Mouse (Mus musculus) activated CD4-positive, CD25-positive, alpha-beta regulatory T cell, adult 4 months (primary cell): Measurements from ENCODE around the gene Nfib. TPM values are rescaled to one million over a fixed set of nuclear protein-coding genes. Genes with fewer than 3 reads are reported as not detected.

ENCODE experiments used
- ATAC-seq: one replicate; pipeline ENCODE4 v1.8.0; 2017
- polyA plus RNA-seq, 2 experiments: library from polyadenylated mRNA; unstranded; fragments of 100-300 nt; shearing (Covaris generic); gene quantifications; one replicate each; pipeline ENCODE4 v1.2.1; 2017

The Nfib gene
- polyA plus RNA-seq, 2 experiments from 2014 or later, result 0.09 to 1.1 TPM

DNA sequence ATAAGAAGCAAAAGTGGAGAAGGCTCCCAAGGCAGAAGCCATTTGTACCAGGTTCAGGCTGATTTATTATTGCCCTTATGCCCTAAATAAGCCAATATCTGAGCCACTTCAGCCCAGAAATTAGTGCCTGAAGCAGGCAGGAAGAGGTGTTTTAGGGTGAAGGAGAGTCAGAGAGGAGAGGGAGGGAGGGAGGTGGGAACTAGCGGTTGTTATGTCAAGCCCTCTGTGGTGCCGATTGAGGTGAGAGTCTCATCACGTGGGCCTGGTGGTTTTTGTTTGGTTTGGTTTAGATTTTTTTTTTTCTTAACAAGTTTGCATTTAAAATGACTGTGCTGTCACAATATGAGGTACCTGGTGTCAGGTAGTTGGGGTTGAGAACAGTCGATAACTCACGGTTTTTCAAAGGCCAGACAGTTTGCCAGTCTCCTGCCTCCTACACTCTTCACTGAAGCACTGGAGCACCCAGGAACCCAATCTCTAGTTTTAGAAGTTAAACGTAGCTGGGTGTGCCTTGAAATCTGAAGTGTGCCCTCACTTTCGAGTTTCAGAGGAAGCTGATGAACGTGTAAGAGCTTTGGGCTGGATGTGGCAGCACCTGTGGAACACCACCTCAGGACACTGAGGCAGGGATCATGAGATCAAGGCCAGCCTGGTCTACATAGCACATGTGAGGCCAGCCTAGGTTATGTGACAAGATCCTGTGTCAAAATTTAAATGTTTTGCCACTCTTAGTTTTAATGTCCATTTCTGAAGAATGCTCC, 81.1 kb downstream of the Nfib start:
- ATAC-seq, result no peak

DNA sequence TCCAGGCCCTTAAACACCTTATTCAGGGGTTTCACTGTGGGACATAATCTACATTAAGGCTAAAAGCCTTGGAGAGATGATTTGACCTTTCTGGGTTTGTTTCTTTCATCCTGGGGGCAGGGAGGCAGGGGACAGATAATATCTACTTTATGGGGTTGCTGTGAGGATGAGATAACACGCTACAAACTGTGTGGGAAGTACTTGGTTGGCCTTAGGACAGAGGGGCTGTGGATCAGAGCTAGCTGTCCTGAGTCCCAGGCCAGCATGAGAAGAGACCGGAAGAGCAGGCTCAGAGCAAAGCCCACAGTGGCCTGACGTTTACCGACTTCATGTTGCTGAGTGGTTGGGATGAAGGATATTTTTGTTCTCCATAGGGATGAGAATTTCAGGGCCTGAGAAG, 81.7 kb downstream of the Nfib start:
- ATAC-seq, result no peak

DNA sequence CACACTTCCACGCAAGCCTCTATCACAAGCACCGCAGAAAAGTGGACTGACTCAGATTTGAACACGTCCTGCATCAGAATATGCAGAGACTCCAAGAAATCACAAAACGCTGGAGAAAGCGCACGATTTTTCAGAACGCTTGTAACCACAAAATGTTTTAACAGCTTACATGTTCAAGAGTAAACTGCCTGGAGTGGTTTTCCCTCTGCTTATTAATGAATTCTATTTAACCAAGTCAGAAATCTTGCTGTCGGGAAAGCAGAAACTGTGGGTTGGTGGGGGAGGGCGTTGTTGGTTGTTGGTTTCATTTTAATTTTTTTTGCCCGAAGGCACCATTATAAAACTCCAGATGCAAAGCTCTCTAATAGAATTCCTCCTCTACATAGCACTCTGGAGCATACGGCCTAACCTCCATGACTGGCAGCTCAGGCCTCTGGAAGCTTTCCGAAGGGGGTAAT, 82.4 kb downstream of the Nfib start:
- no peak for ATAC-seq

DNA sequence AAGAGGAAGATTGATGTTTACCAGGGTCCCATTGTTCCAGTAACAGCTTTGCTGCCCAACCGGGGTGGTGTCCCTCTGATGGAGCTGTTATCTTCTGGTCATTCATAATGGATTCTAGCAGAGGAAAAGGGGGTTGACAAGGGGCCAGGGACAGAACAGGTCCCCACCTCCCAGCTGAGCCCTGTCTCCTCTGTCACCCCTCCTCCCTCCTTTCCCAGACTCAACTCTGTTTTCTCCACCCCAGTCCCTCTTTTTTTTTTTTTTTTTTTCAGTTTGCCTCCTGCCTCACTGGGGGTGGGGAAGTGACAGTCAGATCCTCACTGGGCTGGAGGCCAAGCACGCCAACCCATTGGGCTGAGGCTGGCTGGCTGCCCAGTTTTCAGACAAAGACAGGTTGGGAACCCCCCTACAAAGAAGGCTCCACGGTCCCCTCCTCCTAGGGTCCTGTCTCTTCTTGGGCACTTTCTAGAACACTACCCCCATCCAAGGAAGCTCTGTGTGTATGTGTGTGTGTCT, 83.2 kb downstream of the Nfib start:
- no peak for ATAC-seq

DNA sequence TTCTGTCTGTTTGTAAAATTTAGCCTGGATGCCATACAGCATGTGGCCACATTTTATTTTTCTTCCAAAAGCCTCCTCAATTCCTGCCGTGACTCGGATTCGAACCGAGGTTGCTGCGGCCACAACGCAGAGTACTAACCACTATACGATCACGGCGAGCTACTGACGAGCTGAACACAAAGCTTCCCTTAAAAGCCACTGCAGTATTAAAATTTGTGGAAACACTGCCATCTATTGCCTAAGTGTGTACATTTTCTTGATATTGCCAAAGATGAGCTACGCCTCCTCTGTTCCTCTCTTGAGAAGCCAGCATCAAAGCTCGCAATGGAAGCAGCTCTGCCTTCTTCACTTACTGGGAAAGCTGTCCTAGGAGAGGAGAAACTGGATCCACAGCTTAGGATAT, 86.0 kb downstream of the Nfib start:
- ATAC-seq, result no peak

DNA sequence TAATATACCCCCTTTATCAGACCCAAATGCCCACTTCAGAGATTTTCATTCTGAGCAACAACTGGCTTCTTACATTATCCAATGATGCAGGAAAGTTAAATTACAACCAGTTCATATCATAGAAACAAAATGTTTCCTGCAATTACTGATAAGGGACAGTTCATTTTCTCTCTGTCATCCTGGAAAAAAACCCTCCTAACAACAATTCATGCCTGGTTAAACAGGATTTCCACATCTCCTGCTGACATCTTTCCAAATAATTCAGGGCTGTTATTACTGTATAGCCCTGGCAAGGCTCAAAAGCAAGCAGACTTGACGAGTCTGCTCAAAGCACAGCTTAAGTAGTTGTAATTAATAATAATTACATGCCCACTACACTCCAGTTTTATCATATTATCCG, 86.5 kb downstream of the Nfib start:
- ATAC-seq, result no peak

DNA sequence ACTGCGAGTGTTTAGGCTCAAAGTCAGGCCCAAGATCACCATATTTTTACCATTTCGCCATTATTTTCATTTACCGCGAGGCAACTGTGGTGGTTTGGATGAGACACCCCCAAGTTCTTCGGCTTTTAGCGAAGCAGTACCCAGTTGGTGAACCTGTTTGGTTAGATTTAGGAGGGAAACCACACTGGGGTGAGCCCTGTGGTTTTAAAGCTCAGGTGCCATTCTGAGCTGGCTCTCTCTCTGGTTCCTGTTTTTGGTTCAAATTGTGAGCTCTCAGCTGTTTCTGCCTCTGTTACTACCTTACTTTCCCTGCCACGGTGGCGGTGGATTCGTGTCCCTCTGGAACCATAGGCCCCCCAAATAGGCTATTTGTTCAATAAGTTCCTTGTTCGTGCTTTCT, 88.3 kb downstream of the Nfib start:
- no peak for ATAC-seq

DNA sequence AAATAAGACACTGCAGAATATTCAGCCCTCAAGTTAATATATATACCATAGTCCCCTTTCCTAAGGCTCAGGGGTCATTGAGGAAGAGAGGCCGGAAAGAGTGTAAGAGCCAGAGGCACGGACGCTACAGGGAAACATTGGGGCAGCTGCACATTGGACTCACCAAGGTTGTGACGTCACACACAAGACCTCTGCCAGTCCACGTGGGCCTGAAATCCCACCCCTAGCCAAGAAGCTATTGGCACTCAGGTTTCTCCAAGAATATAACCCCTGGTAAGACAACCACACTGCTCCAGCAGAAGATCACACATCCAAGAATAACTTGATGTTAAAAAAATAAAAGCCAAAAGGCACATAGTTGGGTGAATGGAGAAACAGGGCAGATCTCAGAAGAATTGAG, 89.8 kb downstream of the Nfib start:
- no peak for ATAC-seq

DNA sequence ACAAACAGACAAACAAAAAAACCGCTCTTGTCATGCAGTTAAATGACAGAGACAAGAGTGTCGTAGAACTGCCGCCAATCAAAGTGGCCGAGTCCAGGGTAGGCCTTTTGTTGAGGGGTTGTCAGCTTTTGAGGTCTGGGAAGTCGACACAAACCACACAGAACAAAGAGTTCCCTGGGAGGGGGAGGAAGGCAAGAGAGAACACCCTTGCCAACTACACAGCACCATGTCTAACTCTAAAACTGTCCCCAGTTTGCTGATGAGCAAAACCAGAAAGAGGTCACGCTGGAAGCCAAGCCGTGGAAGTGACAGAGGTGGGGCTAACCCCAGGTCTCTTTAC, 91.1 kb downstream of the Nfib start:
- no peak for ATAC-seq

DNA sequence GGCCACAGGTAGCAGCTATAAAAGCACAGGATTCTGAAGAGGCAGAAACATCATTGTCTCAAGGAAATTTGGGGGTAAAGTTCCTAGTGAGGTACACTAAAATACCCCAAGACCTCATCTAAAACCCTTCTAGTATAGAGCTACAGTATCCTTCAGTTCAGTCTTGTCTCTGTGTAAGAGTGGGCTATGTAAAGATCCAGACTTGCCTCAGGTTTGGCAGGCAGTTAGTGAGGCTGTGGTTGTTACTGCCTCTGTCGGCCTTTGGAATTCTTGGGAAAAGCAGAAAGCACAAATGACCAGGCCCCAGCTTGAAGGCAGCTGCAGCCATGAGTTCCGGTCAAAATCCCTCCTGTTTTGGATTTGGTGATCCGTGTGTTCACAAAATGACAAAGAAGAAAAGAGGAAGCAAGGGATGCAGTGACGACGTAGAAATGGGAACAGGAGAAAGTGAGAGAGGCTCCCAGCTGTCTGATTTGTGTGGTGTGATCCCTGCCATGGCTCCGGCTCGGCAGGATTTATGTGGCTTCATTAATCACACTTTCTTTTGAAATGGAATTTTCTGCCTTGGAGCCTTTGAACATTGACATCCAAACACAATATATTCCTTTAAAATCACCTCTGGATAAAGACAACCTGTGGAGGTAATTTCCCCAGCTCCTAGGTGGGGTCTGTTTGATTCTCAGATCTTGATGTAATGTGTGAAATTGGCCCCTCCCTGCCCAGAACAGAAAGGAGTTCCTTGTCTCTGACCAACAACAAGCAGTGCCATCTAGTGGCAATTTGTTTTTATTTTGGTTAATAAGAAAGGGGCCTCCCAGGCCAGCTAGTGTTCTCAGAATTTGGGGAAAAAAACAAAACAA, 91.7 kb downstream of the Nfib start:
- ATAC-seq, result no peak

DNA sequence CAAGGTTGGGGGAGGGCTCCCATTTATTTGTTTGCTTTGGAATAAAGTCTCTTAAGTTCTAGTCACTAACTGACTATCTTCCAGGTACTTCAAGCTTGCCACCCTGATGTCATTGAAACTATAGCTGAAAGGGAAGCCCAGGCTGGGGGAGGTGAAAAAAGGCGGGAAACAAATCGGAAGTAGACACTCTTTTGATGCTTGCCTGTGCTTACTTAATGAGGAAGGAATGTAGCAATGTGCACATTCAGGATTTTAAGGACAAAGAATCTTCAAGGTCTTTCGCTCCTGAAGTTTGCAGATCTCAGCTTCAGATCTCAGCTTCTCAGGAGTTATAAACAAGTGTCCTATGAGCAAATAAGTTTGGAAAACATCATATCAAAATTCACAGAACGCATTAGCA, 95.9 kb downstream of the Nfib start:
- ATAC-seq, result no peak

DNA sequence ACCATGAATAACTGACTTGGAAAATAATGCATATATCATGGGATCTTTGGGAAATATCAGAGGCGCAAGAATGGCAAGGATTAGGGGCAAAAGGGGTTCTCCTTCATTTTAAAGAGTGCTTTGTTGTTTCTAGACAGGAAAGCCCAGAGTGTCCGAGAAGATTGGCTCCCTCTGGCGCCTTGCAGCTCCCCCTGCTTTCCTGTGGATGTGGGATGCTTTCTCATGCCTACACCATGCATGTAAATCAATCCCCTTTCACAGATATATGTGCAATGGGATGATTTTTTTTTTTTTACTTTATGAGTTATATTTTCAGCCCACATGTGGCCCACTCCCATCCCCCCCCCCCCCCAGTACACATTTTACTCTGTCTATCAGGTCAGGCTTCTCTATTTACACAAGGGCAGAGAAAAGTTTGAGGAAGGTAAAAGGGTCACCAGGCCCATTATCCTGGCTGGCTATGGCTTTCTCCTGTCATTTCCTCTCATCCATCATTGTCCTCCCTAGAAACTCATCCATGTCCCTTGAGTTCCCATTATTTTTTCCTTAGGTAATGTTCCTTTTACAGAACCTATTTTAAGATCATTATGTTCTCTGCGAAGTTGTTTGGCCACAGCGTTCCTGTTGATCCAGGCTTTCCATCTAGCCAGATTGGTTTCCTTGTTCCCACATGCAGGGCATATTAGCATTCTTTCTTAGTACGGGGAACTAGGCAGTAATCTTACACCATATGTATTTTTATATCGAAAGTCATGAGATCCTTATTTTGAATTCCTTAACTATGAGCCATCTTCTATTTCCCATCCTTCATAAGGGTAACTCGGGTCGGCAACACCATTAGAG, 96.6 kb downstream of the Nfib start:
- ATAC-seq, result no peak

DNA sequence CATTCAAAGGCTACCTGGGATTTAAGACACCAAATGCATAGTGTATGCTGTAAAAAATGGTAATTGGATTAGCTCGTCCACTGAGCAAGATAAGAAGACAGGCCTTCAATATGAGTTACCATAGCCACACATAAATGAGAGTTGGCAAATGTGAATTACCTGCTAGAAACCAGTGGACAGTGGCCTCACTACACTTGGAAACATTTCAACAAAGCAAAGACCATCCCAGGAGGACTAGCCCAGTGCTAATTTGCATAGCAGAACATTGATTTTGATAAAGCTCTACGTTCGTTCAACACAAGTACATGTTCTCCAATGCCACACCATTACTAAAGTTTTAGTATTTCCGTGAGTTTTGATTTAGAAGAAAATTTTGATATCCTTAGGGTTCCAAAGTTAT, 98.3 kb downstream of the Nfib start:
- no peak for ATAC-seq

DNA sequence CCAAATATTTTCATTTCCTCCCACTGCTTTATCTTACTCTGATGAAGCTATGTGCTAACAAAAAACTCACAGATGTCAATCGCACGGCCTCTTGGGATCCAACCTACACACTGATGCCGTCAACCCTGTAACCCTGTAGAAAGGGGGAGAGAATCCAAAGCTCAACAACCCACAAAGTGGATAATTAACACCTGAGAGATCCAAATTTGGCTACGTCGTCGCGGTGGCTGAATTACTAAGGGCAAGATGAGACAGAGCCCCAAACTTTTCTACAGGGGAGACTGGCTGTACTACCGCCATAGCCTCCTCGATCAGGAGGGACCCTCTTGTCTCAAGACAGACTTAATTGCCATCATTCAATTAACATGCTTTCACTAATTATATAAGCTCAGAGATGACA, 99.2 kb downstream of the Nfib start:
- ATAC-seq, result no peak

DNA sequence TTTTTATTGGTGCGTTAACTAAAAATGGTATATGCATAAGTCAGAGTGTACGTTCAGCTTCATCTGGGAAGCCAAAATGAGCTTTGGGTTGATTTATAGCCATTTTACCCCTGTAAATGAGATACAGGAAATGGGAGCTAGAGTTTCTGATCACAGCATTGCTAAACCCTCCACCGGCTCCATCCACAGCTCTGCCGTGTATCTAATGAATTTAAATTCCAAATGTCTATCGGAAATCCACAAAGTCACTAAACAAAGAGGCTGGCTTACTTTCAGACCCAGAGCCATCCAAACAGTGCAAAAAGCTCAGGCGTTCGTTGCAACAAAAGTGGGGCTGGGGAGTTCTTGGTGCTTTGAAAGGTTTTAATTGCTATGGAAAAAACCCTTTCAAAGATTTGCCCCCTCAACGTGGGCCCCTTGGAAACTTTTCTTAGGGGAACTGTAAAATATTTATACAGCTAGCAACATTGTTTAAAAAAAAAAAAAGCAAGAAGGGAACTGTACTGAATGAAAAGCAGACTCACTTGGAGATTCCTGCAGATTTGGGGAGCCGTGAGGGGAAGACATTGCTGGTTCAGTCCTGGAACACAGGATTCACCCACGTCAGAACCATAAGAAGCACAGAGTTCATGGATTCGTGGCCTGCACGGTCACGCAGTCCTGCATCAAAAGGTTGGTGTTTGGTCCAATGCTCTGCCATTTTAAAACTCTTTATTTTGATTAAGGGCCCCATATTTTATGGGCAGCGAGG, 100.3 kb downstream of the Nfib start:
- no peak for ATAC-seq

DNA sequence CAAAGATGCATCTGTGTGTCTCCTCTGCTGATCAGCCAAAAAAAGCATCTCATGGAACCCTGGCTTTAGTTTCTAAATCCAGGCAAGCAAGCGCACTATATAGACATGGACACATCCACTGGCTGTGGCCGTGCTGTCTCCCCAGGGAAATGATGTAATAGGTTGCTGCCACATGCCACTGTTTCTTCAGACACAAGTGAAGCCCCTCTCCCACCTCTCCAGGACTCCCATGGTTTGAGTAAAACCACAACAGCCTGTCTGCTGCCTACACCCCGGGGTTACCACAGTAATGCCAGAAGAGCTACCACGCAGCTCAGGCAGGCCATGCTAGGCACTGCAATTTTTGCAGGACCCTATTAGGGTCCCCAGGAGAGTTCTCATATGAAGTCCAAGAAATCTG, 101.0 kb downstream of the Nfib start:
- ATAC-seq, result no peak

DNA sequence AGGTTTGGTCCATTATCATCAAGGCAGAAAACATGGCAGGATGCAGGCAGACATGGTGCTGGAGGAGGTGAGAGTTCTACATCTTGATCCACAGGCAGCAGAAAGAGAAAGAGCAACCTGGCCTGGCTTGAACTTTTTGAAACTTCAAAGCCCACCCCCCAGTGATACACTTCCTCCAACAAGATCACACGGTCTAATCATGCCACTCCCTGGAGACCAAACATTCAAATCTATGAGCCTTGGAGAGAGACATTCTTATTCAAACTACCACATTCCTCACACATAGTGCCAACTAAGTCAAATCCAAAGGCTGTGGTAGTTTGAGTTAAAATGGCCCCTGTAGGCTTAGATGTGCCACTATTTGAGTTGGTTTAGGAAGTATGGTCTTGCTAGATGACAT, 104.9 kb downstream of the Nfib start:
- no peak for ATAC-seq

DNA sequence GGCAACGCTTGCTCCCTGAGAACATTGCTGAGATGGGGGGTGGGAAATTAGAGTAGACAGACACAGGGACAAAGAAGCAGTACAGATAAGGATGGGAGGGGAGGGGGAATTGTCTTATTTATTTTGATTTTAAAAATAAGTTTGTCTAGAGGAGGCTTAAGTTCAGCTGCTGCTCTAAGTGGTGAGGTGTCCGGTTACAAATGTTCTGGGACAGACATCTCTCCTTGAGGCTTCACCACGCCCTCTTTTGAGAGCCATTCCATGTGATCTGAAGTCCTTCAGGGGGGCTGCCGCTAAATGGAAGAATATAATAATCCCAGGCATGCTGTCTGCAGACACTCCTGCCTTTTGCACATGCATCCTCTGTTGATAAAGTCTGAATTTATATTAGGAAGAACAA, 107.1 kb downstream of the Nfib start:
- ATAC-seq, result no peak

DNA sequence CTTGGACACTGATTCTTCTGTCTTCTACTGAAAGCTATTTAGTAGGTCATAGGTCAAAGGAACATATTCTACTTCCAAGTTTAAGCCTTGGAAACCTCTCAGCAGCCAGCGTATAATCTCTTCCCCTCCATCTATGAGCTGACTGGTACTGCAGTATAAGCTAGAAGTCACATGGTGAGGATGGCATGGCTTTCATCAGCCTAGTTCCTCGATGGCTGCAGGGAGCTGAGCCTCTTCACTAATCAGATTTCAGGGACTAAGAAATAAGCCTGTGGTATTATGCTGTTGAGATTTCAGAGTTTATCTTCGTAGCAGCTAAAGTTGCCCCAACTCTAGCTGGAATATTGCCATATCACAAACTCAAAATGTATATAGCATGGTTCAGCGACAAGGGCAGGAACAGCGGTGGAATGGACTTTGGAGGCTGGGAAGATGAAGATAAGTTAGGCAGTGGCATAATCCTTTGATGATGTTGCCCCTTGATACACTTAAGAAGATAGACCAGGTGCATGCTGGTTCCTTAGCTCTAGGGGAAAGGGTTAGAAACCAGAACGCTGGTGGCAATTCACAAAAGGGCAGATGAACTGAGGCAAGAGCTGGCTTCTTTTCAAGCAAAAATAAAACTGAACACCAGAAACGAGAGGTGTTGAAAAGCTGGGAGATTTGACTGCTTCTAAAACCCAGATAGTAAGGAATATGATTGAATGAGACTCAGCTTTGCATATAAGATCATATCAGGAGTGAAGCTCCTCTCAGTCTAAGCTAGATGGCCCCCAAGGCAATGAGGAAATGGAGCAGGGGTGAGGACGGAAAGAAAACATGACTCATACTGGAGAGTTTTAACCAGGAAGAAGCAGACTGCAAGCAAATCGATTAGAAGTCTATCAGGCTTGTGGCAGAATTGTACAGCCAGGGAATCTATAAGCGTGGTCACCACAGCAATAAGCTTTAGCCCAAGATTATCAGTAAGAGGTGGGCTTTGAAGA, 111.6 kb downstream of the Nfib start:
- ATAC-seq, result no peak

DNA sequence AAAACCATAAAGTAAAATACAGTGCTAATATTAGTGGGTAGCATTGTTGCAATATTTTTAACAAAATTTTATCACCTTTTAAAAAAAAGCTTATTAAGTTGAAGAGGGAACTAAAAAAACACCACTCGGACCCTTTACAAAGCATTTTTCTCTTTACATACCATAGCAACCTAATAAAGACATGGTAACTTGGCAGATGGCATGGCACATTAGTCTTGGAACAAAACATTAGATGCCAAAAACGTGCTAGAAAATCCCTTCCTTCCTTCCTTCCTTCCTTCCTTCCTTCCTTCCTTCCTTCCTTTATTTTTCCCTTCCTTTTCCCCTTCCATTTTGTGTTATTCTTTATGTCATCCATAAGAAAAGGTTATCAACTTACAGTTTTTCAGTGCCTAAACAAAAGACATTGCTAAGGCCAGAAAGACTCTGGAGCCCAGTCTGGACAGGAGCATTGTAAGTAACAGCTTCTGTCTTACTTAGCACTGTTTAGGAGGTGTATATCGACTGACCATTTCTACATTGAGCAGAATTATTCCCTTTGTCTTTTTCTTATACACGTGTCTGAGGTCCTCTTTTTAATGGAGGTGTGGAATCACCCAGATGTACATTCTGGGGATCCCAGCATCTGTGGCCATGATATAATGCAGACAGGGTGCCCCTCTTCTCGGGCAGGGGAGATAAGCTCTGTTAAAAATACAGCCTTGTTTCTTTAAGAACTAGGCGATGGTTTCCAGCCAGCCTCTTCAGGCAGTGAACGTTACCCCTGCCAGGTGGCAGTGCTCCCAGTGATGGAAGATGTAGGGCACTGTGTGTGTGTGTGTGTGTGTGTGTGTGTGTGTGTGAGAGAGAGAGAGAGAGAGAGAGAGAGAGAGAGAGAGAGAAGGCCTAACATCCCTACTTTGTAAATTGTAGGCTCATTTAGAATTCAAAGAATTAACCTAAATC, 113.2 kb downstream of the Nfib start:
- ATAC-seq, result no peak
